Comparison of ENCODE assay signal across 13 mouse cellular contexts in the genomic region with DNA sequence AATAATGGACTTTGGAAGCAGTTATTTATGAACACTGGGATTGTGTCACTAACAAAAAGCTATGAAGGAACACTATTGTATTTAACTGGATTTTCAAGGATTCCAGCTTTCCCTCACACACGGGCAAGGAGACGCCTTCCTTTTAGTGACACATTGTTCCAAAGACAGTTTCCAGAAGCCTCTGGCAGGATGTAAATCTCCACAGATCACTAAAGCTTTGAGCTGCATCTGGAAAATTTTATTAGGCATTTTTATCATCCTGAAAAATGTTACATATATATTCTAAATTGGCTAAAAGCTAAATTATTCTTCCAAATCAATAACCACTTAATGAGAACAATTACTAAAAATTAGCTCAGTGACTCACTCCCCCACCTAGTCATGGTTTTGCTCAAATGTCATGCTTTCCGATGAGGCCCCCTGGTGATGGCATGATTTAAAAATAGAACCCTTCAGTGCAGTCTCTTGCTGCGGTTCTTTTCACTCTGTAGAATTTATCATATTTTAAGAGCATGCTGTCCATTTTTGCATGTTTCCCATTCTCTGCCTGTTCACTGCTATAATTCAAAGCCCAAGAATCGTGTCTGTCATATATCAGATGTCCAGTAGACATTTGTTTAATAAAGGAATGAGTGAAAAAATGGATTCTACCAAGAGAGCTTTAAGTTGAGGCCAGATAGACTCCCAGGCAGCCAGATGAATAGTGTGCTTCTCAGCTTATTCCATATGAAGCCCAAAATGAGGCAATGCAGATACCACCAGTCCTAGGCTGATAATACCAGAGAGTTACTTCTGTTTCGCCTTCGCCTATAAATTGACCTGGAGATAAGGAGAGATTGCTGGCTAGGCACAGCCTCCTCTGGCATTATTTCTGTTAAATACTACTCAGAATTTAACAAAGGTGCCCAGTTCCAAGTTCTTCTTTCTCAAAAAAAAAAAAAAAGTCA.
DNase-seq lines count a peak whose midpoint lies in the region; ATAC-seq and TF ChIP-seq lines count a peak whose summit lies in the region.
"Had no signal": no experiment of that assay in that cellular context is flagged by ENCODE, and none has a peak within 500 bp of the region (broad histone marks: within the 10 kb centered on the region; RNA-seq: fewer than 3 reads in every experiment).

No protein-coding gene starts in this region.

- no peaks in the 10 kb centered on the region for H3K9me3 ChIP-seq in heart, embryonic 16.5 days (replicated peaks; ENCODE audit: control insufficient read depth, low read length)
- no peaks in the 10 kb centered on the region for H3K9me3 ChIP-seq in MEL (replicated peaks; ENCODE audit: insufficient read depth, low read length)
- H3K9me3 ChIP-seq in intestine, embryonic 16.5 days (ENCODE audit: control insufficient read depth, low read length), result no peaks in the 10 kb centered on the region
- H3K9me3 ChIP-seq: limb, embryonic 13.5 days had no signal

- H3K27ac ChIP-seq in heart, embryonic 16.5 days (ENCODE audit: low read length), result peak overlapping the region; percentile 71
- H3K27ac ChIP-seq in MEL (ENCODE audit: control insufficient read depth, low read depth, low read length), result no peak overlapping the region
- H3K27ac ChIP-seq in intestine, embryonic 16.5 days (ENCODE audit: low read length), result no peak overlapping the region
- no peak overlapping the region for H3K27ac ChIP-seq in thymus, adult 2 months (ENCODE audit: control insufficient read depth, insufficient read depth, low read length)
- H3K27ac ChIP-seq: limb, embryonic 13.5 days; macrophage had no signal

- no peak for TF ChIP-seq RAD21 in MEL (IDR thresholded peaks at IDR 0.05; ENCODE audit: low read depth, low read length)

- peak; percentile 70 for ATAC-seq in heart, embryonic 16.5 days (replicated peaks; ENCODE audit: extremely low read depth, insufficient read depth, low FRiP score)
- peak; percentile 72 for ATAC-seq in intestine, embryonic 16.5 days
- ATAC-seq: inflammation-experienced regulatory T-cells, adult 6 months had no signal

- no peaks in the 10 kb centered on the region for H3K79me2 ChIP-seq in MEL (ENCODE audit: control insufficient read depth, insufficient read depth, low read length, poor library complexity)

- no peak for TF ChIP-seq CTCF in MEL (IDR thresholded peaks at IDR 0.05 in 2 of 3, conservative IDR thresholded peaks at IDR 0.05 in 1 of 3; ENCODE audit: control insufficient read depth in 1 of 3, insufficient read depth in 1 of 3, low read depth in 2 of 3, low read length in 3 of 3, poor library complexity in 1 of 3, severe bottlenecking in 1 of 3)
- no peak for TF ChIP-seq CTCF in thymus, adult 2 months (IDR thresholded peaks at IDR 0.05; ENCODE audit: borderline replicate concordance, control insufficient read depth, extremely low read depth, insufficient read depth, low read length, poor library complexity)

- no peak overlapping the region for H3K4me3 ChIP-seq in heart, embryonic 16.5 days (ENCODE audit: low read length)
- no peak overlapping the region for H3K4me3 ChIP-seq in MEL (ENCODE audit: control insufficient read depth in 1 of 2, insufficient read depth in 1 of 2, low read depth in 2 of 2, low read length in 2 of 2)
- H3K4me3 ChIP-seq in intestine, embryonic 16.5 days (ENCODE audit: low read length), result no peak overlapping the region
- H3K4me3 ChIP-seq in thymus, adult 2 months (ENCODE audit: control insufficient read depth, insufficient read depth, low read length), result no peak overlapping the region
- H3K4me3 ChIP-seq: limb, embryonic 13.5 days had no signal

- H3K4me1 ChIP-seq in heart, embryonic 16.5 days (ENCODE audit: control insufficient read depth, insufficient read depth, low read length), result peaks cover 11% of the 10 kb centered on the region; the same call in 1 of the 2 replicates
- no peaks in the 10 kb centered on the region for H3K4me1 ChIP-seq in MEL (ENCODE audit: control insufficient read depth in 1 of 2, insufficient read depth in 2 of 2, low read length in 2 of 2)
- no peaks in the 10 kb centered on the region for H3K4me1 ChIP-seq in intestine, embryonic 16.5 days (ENCODE audit: control insufficient read depth, insufficient read depth, low read length)
- H3K4me1 ChIP-seq in thymus, adult 2 months (replicated peaks; ENCODE audit: control insufficient read depth, insufficient read depth, low read length), result no peaks in the 10 kb centered on the region
- H3K4me1 ChIP-seq: limb, embryonic 13.5 days had no signal

- TF ChIP-seq EP300 in MEL (IDR thresholded peaks at IDR 0.05; ENCODE audit: low read depth in 1 of 2, low read length in 2 of 2), result no peak

- WGBS in heart, embryonic 16.5 days, result 19% methylated on average over 7 of the region's 7 CpGs
- WGBS in intestine, embryonic 16.5 days, result 40% methylated on average over 7 of the region's 7 CpGs
- WGBS in thymus, adult 2 months, result 74% methylated on average over 7 of the region's 7 CpGs

- peak overlapping the region; percentile 8; the same call in 1 of the 2 replicates for H3K4me2 ChIP-seq in heart, embryonic 16.5 days (ENCODE audit: low read depth, low read length)
- H3K4me2 ChIP-seq in intestine, embryonic 16.5 days (ENCODE audit: low read depth, low read length), result no peak overlapping the region
- H3K4me2 ChIP-seq: limb, embryonic 13.5 days had no signal

- no peaks in the 10 kb centered on the region for H3K36me3 ChIP-seq in heart, embryonic 16.5 days (ENCODE audit: control insufficient read depth, insufficient read depth)
- H3K36me3 ChIP-seq in MEL (ENCODE audit: control insufficient read depth in 1 of 2, insufficient read depth in 2 of 2, low read length in 2 of 2), result peaks cover 0 to 2% of the 10 kb centered on the region in 2 experiments; a peak in 1 of 4 replicates
- H3K36me3 ChIP-seq in intestine, embryonic 16.5 days (ENCODE audit: control insufficient read depth, insufficient read depth, low read length), result no peaks in the 10 kb centered on the region
- H3K36me3 ChIP-seq in thymus, adult 2 months (ENCODE audit: control insufficient read depth, insufficient read depth, low read length), result no peaks in the 10 kb centered on the region
- H3K36me3 ChIP-seq: limb, embryonic 13.5 days had no signal

- H3K9ac ChIP-seq in heart, embryonic 16.5 days (ENCODE audit: low read length), result peak overlapping the region; percentile 21; the same call in 1 of the 2 replicates
- H3K9ac ChIP-seq in MEL (ENCODE audit: control insufficient read depth, low read depth, low read length, poor library complexity, severe bottlenecking), result no peak overlapping the region
- no peak overlapping the region for H3K9ac ChIP-seq in intestine, embryonic 16.5 days (ENCODE audit: low read depth, low read length)
- H3K9ac ChIP-seq: limb, embryonic 13.5 days had no signal

- TF ChIP-seq POLR2A in MEL (IDR thresholded peaks at IDR 0.05; ENCODE audit: control insufficient read depth in 1 of 2, insufficient read depth in 1 of 2, low read depth in 1 of 2, low read length in 2 of 2, poor library complexity in 1 of 2), result no peak
- no peak for TF ChIP-seq POLR2A in thymus, adult 2 months (IDR thresholded peaks at IDR 0.05; ENCODE audit: control insufficient read depth, extremely low read depth, insufficient read depth, low read length, poor library complexity)

- no peaks in the 10 kb centered on the region for H3K27me3 ChIP-seq in heart, embryonic 16.5 days (ENCODE audit: control insufficient read depth, insufficient read depth, low read length)
- H3K27me3 ChIP-seq in MEL (ENCODE audit: control insufficient read depth in 1 of 2, insufficient read depth in 2 of 2, low read length in 2 of 2), result peaks cover 0 to 3% of the 10 kb centered on the region in 2 experiments; a peak in 3 of 4 replicates
- no peaks in the 10 kb centered on the region for H3K27me3 ChIP-seq in intestine, embryonic 16.5 days (replicated peaks; ENCODE audit: control insufficient read depth, insufficient read depth, low read length)
- H3K27me3 ChIP-seq in thymus, adult 2 months (ENCODE audit: control insufficient read depth, insufficient read depth, low read length), result no peaks in the 10 kb centered on the region
- H3K27me3 ChIP-seq: limb, embryonic 13.5 days had no signal

- no peak for DNase-seq in heart, adult 8-10 months (ENCODE audit: low spot score)
- DNase-seq in 416B (ENCODE audit: low read depth), result peak; percentile 16
- DNase-seq in MEL (ENCODE audit: low read depth, low spot score), result peak; percentile 24
- DNase-seq in kidney, adult 9 months, result no peak
- DNase-seq in thymus, adult 2 months, result no peak
- DNase-seq: cerebellum, adult 9-11 months; gastrocnemius, postnatal 36 days; kidney, postnatal 36 days had no signal

TF ChIP-seq in MEL, 35 proteins besides CTCF, POLR2A, EP300 and RAD21 (continues in another document):
- no peak for TF ChIP-seq MXI1 (IDR thresholded peaks at IDR 0.05; ENCODE audit: low read depth, low read length)
- TF ChIP-seq MEF2A (IDR thresholded peaks at IDR 0.05; ENCODE audit: extremely low read depth, insufficient replicate concordance, low read depth, low read length, poor library complexity, severe bottlenecking), result no peak
- TF ChIP-seq GATA1 (IDR thresholded peaks at IDR 0.05; ENCODE audit: low read depth, low read length), result peak; percentile 54; the same call in 1 of the 2 replicates
- no peak for TF ChIP-seq ETS1 (IDR thresholded peaks at IDR 0.05; ENCODE audit: low read depth, low read length)
- no peak for TF ChIP-seq GABPA (IDR thresholded peaks at IDR 0.05; ENCODE audit: low read depth, low read length)
- TF ChIP-seq ZMIZ1 (IDR thresholded peaks at IDR 0.05; ENCODE audit: low read depth, low read length), result no peak
- no peak for TF ChIP-seq NRF1 (IDR thresholded peaks at IDR 0.05; ENCODE audit: insufficient read depth, low read depth, low read length, poor library complexity, severe bottlenecking)
- 0 out of 2 replicates have a peak, but pooled peaks have one; percentile 14 for TF ChIP-seq TCF12 (IDR thresholded peaks at IDR 0.05; ENCODE audit: low read depth, low read length)
- no peak for TF ChIP-seq SMC3 (IDR thresholded peaks at IDR 0.05; ENCODE audit: low read depth, low read length)
- no peak for TF ChIP-seq HCFC1 (IDR thresholded peaks at IDR 0.05; ENCODE audit: low read depth, low read length)
- TF ChIP-seq MAX (IDR thresholded peaks at IDR 0.05; ENCODE audit: low read length), result no peak
- TF ChIP-seq UBTF (IDR thresholded peaks at IDR 0.05; ENCODE audit: borderline replicate concordance, insufficient read depth, low read depth, low read length), result no peak
- TF ChIP-seq MYB (IDR thresholded peaks at IDR 0.05; ENCODE audit: low read depth, low read length), result no peak
- no peak for TF ChIP-seq JUND (IDR thresholded peaks at IDR 0.05; ENCODE audit: low read depth, low read length)
- no peak for TF ChIP-seq CHD1 (IDR thresholded peaks at IDR 0.05; ENCODE audit: low read depth, low read length)
- TF ChIP-seq POLR2AphosphoS5 (IDR thresholded peaks at IDR 0.05; ENCODE audit: borderline replicate concordance, low read depth, low read length), result no peak
- TF ChIP-seq ZC3H11A (IDR thresholded peaks at IDR 0.05; ENCODE audit: low read depth, low read length), result no peak
- TF ChIP-seq ZNF384 (IDR thresholded peaks at IDR 0.05; ENCODE audit: low read depth, low read length), result peak; percentile 50; the same call in 1 of the 2 replicates
- TF ChIP-seq POLR2AphosphoS2 (IDR thresholded peaks at IDR 0.05; ENCODE audit: low read length), result no peak

Comparison
In these comparisons a context has a peak if more than half of its experiments do, and no peak if none do; other contexts are left out.
1. DNase-seq: peak in 416B (single experiment) and MEL (single experiment); none in heart, adult 8-10 months (single experiment), kidney, adult 9 months (single experiment) and thymus, adult 2 months (single experiment).